Mouse (Mus musculus): ENCODE data around the gene Itgb7. TPM values are rescaled to one million over a fixed set of nuclear protein-coding genes. Genes with fewer than 3 reads are reported as not detected.

Gene Itgb7
- total RNA-seq (2021) = 1 to 10 TPM; 1.2 to 1.3 TPM
- long read RNA-seq, experiment 1, partial matches to known transcripts = 1 of 1 reads
- long read RNA-seq, experiment 1, other reads (novel, unspliced or antisense) = 0 of 1 reads
- long read RNA-seq, experiment 2, partial matches to known transcripts = 1 of 1 reads
- long read RNA-seq, experiment 2, other reads (novel, unspliced or antisense) = 0 of 1 reads

DNA sequence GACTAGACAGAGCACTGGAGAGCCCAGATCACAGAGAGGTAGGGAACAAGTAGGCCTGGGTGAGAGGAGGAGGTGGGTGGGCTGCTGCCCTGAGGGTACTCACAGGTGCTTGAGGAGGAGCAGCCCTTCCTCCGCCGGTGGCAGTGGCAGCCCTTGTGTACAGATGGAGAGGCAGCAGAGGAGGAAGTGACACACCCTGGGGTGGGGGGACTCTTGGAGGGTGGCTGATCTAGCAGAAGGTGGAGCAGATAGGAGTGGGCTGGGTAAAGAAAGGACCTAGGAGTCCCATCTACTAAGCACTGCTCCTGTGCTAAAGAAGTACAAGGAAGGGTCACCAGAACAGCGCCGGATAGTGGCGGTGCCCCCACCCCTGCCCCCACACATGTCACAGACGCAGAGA is at the start of gene Itgb7:
Gene Itgb7, minus strand, starts transcription at position 197 of the 400 bp plus-strand sequence.
- DNase-seq = no peak
- intact Hi-C loops (cut with DNase I) = no loop called here
- peak within 1 kb of the TSS; percentile 24; the same call in 1 of the 2 replicates for H3K27ac ChIP-seq
- TF ChIP-seq CTCF (IDR thresholded peaks at IDR 0.05) = no peak
- H3K4me3 ChIP-seq = peak within 1 kb of the TSS; percentile 29

DNA sequence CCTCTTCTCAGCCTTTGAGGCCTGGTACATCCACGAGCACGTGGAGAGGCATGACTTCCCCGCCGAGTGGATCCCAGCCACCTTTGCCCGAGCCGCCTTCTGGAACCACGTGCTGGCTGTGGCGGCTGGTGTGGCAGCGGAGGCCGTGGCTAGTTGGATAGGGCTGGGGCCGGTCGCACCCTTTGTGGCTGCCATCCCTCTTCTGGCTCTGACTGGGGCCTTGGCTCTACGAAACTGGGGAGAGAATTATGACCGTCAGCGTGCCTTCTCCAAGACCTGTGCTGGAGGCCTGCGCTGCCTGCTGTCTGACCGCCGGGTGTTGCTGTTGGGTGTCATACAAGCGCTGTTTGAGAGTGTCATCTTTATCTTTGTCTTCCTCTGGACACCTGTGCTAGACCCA is 48.9 kb upstream of the Itgb7 start:
- peak overlapping the region; percentile 96; the same call in 1 of the 2 replicates for H3K27ac ChIP-seq
- H3K4me3 ChIP-seq = peak overlapping the region; percentile 85
- intact Hi-C loops (cut with DNase I) = no loop called here
- DNase-seq = no peak
- TF ChIP-seq CTCF (IDR thresholded peaks at IDR 0.05) = no peak

DNA sequence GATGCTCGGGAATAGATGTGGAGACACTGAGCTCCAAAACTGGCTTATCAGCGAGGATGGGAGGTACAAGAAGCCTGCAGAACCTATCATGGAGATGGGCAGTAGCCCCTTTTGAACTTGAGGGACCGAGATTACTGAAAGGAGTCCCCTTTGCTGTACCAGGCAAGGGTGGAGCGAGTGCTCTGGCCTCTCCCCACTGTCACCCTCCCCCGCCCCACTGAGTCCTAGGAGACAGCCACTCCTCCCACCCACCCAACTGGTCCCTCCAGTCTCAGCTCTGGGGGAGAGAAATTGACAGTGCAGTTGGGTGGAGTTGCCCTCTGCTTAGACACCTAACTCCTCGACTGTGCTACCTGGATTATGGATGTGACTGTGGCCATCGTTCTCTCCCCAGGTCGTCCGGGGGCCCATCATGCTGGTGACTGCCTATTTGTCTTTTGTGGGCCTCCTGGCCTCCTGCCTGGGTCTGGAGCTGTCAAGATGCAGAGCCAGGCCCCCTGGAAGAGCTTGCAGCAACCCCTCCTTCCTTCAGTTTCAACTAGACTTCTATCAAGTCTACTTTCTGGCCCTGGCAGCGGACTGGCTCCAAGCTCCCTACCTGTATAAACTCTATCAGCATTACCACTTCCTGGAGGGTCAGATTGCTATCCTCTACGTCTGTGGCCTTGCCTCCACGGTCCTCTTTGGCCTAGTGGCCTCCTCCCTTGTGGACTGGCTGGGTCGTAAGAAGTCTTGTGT is 48.2 kb upstream of the Itgb7 start:
- intact Hi-C loops (cut with DNase I) = loop anchor here (1.0 kb wide), 1 partner anchor 41 kb away; no protein-coding TSS in a partner anchor
- Histone ChIP-seq H3K4me3 (peak overlapping the region; percentile 85), H3K27ac (peak overlapping the region; percentile 96)
- TF ChIP-seq CTCF (IDR thresholded peaks at IDR 0.05) = no peak
- no peak for DNase-seq

DNA sequence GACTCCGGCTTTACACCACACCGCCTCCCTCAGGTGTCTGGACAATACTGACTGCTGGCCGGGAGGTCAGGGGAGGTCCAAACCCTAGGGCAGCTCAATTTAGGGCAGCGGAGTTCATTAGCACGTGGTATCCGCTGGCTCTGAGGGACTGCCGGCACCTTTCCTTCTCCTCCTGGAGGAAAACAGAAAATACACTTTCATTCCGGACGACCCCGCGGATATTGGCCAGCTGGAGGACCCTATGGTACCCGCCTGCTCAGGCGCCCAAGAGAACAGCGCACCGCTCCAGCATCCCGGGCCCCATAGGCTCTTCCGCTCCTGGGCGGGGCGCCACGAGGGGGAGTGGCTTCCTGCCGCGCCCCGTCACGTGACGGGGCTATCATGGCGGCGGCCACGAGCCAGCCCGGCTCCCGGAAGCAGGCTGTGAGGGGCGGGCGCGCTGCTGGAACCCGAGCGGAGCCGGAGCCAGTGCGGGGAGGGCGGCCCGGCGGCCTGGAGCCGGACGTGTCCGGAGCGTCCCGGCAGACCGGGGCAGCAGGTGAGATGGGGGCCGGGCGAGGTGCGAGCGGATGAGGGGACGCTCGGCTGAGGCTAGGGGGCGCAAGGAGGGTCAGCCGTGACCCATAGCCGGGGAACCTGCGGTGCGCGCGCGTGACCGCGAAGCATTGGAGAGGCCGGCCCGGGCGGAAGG is 47.5 kb upstream of the Itgb7 start, which contains the start of gene Mfsd5:
Gene Mfsd5, plus strand, starts transcription at position 363 of the 691 bp plus-strand sequence.
- H3K27ac ChIP-seq = peak within 1 kb of the TSS; percentile 96
- TF ChIP-seq CTCF (IDR thresholded peaks at IDR 0.05) = peak; percentile 59
- H3K4me3 ChIP-seq = peak within 1 kb of the TSS; percentile 85
- intact Hi-C loops (cut with DNase I) = loop anchor here (1.0 kb wide), 1 partner anchor 40 kb away; no protein-coding TSS in a partner anchor
- DNase-seq = peak; percentile 94

DNA sequence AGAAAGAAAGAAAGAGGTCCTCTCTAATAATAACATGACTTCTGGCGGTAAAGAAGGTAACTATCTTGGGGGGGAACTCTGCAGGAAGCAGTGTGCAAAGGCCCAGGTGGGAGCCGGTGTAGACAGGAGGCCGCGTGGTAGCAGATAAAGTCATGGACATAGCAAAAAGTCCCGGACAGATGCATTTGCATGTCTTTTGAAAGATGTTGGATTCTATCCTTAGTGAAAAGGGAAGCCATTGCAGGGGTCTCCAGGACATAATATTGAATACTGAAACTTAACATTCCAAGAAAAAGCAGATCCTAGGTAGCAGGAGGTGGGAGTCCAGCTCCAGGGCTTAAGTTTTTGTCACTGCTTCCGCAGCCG is 47.0 kb upstream of the Itgb7 start:
- no peak for TF ChIP-seq CTCF (IDR thresholded peaks at IDR 0.05)

DNA sequence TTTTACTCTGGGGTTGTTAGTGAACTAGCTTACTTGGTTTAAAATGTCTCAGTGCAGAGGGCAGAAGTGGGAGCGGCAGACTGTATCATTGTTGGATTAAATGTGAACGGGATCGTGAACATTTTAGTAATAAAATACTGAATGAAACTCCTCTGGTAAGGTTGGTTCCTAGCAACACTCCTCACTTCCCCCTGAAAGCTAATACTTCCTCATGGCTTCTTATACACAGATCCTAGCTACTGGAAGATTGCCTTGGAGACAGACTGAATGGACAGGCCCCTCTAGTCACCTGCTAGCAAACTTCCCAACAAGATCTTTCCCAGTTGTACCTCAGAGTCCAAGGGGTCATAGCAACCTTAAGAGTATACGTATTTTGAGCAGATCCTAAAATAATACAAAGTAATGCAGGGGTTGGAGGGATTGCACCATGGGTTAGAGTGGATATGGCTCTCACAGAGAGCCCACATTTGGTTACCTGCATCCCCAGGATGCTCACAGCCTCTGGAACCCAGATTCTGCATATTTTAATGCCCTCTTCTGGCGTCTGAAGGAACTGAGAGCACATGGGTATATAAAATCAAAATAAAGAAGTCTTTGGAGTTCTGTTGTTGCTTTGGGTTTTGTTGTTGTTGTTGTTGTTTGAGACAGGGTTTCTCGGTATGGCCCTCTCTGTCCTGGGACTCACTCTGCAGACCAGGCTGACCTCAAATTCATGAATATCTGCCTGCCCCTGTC is 42.4 kb upstream of the Itgb7 start:
- H3K27ac ChIP-seq = no peak overlapping the region
- DNase-seq = no peak
- TF ChIP-seq CTCF (IDR thresholded peaks at IDR 0.05) = peak; percentile 22; the same call in 1 of the 2 replicates
- no peak overlapping the region for H3K4me3 ChIP-seq
- intact Hi-C loops (cut with DNase I) = no loop called here

More for the DNA sequence above, 47.0 kb upstream of the Itgb7 start:
- intact Hi-C loops (cut with DNase I) = loop anchor here (1.0 kb wide), 1 partner anchor 39 kb away; no protein-coding TSS in a partner anchor
- Histone ChIP-seq H3K27ac (peak overlapping the region; percentile 96), H3K4me3 (peak overlapping the region; percentile 85)
- DNase-seq = no peak

DNA sequence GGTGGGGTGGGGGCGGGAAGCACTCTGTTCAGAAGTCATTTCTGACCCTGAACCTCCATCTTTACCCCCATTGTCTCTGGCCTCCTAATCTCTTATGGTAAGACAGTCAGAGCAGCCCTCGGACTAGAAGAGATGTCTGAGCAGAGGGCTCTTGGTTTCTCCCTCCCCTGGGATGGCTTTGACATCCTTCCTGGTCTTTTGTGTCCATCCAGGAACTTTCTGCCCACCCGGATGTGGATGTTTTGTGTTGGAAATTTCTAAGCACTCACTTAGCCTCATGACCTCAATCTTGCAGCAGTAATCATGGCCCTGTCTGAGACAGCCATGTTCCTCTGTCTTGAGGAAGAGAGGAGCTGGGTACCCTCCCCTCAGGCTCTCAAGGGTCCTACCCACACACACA is 39.7 kb upstream of the Itgb7 start:
- H3K27ac ChIP-seq = no peak overlapping the region
- intact Hi-C loops (cut with DNase I) = no loop called here
- H3K4me3 ChIP-seq = no peak overlapping the region
- no peak for DNase-seq
- TF ChIP-seq CTCF (IDR thresholded peaks at IDR 0.05) = no peak

DNA sequence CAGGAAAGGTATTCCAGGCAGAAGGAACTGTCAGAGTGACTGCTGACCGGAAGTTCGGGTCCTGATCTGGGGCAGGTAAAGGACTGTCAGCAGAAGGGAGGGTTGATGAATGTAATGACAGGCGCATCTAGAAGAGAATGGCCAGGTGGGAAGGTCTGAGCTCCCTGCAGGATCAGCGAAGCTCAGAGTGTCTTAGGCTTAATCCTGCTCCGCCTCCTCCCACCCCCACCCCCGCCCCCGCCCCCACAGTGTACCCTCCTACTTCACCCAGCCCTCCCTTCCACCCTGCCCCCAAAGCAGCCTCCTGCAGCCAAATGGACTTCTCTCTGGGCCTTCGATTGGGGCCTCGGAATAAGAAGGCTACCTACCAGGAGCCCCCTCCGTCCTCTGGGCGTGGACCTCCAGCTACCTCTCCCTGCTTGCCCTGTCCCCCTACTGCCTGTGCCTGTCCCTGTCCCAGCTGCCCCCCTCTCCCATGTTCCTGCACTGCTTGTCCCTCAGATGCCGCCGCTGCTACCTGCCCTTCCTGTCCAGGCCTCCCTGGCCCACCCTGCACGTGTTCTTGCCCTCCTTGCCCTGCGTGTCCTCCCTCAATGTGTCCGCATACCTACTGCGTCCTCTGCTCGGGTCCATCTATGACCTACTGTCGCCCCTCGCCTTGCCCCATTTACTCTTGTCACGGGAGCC is 38.7 kb upstream of the Itgb7 start, which contains the start of gene Gm9918:
Gene Gm9918, plus strand, starts transcription at position 290 of the 687 bp plus-strand sequence.
- H3K4me3 ChIP-seq = no peak within 1 kb of the TSS

DNA sequence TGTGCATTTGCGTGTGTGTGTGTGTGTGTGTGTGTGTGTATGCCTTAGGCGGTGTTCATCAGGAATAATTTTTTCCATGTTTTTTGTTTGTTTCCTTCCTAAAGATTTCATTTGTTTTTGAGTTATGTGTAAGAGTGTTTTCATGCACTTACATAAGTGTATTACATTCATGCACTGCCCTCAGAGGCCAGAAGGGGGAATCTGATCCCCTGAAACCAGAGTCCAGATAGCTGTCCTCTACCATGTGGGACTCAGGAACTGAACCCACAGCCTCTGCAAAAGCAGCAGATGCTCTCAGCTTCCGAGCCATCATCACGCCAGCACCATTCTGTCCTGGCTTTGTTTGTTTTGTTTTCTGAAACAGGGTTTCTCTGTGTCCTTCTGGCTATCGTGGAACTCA is 33.8 kb upstream of the Itgb7 start:
- peak; percentile 22; the same call in 1 of the 2 replicates for TF ChIP-seq CTCF (IDR thresholded peaks at IDR 0.05)
- Histone ChIP-seq H3K27ac (no peak overlapping the region), H3K4me3 (no peak overlapping the region)
- DNase-seq = no peak
- intact Hi-C loops (cut with DNase I) = no loop called here

More for the DNA sequence above, 38.7 kb upstream of the Itgb7 start, which contains the start of gene Gm9918:
- no peak within 1 kb of the TSS for H3K27ac ChIP-seq
- intact Hi-C loops (cut with DNase I) = no loop called here
- no peak for TF ChIP-seq CTCF (IDR thresholded peaks at IDR 0.05)
- DNase-seq = no peak

DNA sequence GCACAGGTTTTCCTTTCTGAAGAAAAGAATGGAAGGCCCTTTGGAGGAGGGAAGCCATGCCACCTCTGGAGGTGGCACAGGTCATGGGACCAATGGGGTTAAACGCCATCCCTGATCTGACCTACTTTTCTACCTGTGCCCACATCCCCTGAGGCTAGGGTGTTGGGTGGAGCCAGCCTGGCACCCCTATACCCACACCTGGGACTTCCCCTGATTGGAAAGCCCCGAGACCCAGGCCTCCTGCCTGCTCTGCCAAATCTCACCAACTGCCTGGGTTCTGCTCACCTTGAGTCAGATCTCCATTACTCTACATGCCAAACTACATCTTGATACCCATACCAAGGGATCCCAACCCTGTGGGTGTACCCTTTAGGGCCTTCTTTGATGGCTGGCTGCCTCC is 31.3 kb upstream of the Itgb7 start:
- no peak overlapping the region for H3K27ac ChIP-seq
- DNase-seq = no peak
- no peak for TF ChIP-seq CTCF (IDR thresholded peaks at IDR 0.05)
- intact Hi-C loops (cut with DNase I) = no loop called here
- H3K4me3 ChIP-seq = no peak overlapping the region

DNA sequence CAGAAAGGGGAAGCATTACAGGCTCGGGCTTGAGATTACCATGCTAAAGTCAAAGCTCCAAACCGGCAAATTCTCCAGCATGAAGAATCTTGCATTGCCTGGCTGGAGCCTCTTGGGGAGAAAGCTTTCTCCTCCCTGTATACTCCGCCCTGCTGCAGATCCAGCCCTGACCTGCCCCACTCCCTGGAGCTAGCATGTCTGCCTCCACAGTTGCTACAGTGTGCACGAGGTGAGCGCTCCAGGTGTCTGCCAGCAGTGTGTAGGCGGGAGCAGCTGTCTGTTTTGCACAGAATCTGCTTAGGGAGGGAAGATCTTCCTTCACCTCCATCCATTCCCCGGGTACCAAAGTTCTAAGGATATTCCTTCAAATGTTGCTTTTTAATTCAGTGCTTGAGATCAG is 30.8 kb upstream of the Itgb7 start:
- DNase-seq = no peak
- no peak for TF ChIP-seq CTCF (IDR thresholded peaks at IDR 0.05)
- intact Hi-C loops (cut with DNase I) = no loop called here
- no peak overlapping the region for H3K4me3 ChIP-seq
- H3K27ac ChIP-seq = no peak overlapping the region
